Mouse (Mus musculus) heart, embryonic 14.5 days (tissue): ENCODE data around the gene Sdha. TPM values are rescaled to one million over a fixed set of nuclear protein-coding genes. Genes with fewer than 3 reads are reported as not detected.

Experiments
- ATAC-seq: fragments of 200-750 bp; cut with Nextera tagmentation; 2 replicates; pipeline ENCODE4 v1.8.0; 2017; ENCODE audit warnings: low read depth, moderate TSS enrichment; ENCODE audit not compliant: insufficient number of reproducible peaks, insufficient read depth, low FRiP score
- H3K27ac ChIP-seq, 2 experiments: fragments of 200-500 bp in 1 of 2; fragments of 300-500 bp in 1 of 2; sonication (generic) in 1 of 2; replicated peaks in 1 of 2; 2 replicates each; pipeline ENCODE4 v1.5.1; 2012 to 2014; ENCODE audit warnings: low read depth in 2 of 2, low read length in 2 of 2, control low read depth in 1 of 2, mild to moderate bottlenecking in 1 of 2, mixed read lengths in 1 of 2; ENCODE audit not compliant: control insufficient read depth in 1 of 2, insufficient read depth in 1 of 2
- H3K27me3 ChIP-seq: fragments of 300-500 bp; sonication (generic); 2 replicates; pipeline ENCODE4 v1.6.1; 2014; ENCODE audit warnings: mild to moderate bottlenecking, low read length, control low read depth; ENCODE audit not compliant: control insufficient read depth, insufficient read depth
- H3K36me3 ChIP-seq: fragments of 300-500 bp; sonication (generic); 2 replicates; pipeline ENCODE4 v1.6.1; 2014; ENCODE audit warnings: mild to moderate bottlenecking, control low read depth, low read length, mixed read lengths; ENCODE audit not compliant: control insufficient read depth, insufficient read depth
- H3K4me1 ChIP-seq, 2 experiments: fragments of 200-500 bp in 1 of 2; fragments of 300-500 bp in 1 of 2; sonication (generic) in 1 of 2; 2 replicates each; pipeline ENCODE4 v1.6.1; 2012 to 2014; ENCODE audit warnings: low read length in 2 of 2, control low read depth in 1 of 2, mixed read lengths in 1 of 2; ENCODE audit not compliant: control insufficient read depth in 2 of 2, insufficient read depth in 2 of 2
- H3K4me2 ChIP-seq: fragments of 300-500 bp; sonication (generic); 2 replicates; pipeline ENCODE4 v1.6.1; 2014; ENCODE audit warnings: mild to moderate bottlenecking, low read length
- H3K4me3 ChIP-seq, 2 experiments: fragments of 200-500 bp in 1 of 2; fragments of 300-500 bp in 1 of 2; sonication (generic) in 1 of 2; 2 replicates each; pipeline ENCODE4 v1.5.1; 2012 to 2014; ENCODE audit warnings: low read length in 2 of 2, mild to moderate bottlenecking in 2 of 2, control low read depth in 1 of 2, low read depth in 1 of 2, moderate library complexity in 1 of 2; ENCODE audit not compliant: control insufficient read depth in 1 of 2, insufficient read depth in 1 of 2
- H3K9ac ChIP-seq: fragments of 300-500 bp; sonication (generic); 2 replicates; pipeline ENCODE4 v1.6.1; 2014; ENCODE audit warnings: mild to moderate bottlenecking, low read length
- H3K9me3 ChIP-seq: fragments of 300-500 bp; sonication (generic); 2 replicates; pipeline ENCODE4 v1.6.1; 2016; ENCODE audit warnings: low read length, control low read depth; ENCODE audit not compliant: control insufficient read depth
- WGBS: fragments of 180-500 bp; shearing (Covaris S2); extraction: QIAGEN DNeasy Blood & Tissue Kit; methylation state at CpG from one replicate; pipeline ENCODE4 v1.1.7; 2014; 5-methylcytosine and 5-hydroxymethylcytosine counted together
- polyA plus RNA-seq: library from polyadenylated mRNA; unstranded; fragments of >200 nt; fragmentation: Nextera tagmentation; extraction: Ambion mirVana; gene quantifications from 2 replicates; pipeline ENCODE4 v1.2.1, GENCODE M21; 2014

Gene Sdha
- polyA plus RNA-seq, 1 experiment from 2014 or later: 496 TPM

GRCm38 (mm10) chr13:74329321-74329720, 20.8 kb downstream of the Sdha start:
- no peak overlapping the region for H3K4me3 ChIP-seq
- H3K9me3 ChIP-seq: no peaks in the 10 kb centered on the region
- no peak overlapping the region for H3K27ac ChIP-seq
- H3K36me3 ChIP-seq: peaks cover 87% of the 10 kb centered on the region
- no peak for ATAC-seq
- no peaks in the 10 kb centered on the region for H3K4me1 ChIP-seq
- no peaks in the 10 kb centered on the region for H3K27me3 ChIP-seq
- no peak overlapping the region for H3K9ac ChIP-seq
- H3K4me2 ChIP-seq: no peak overlapping the region

- H3K36me3 ChIP-seq: peaks cover 36% of the 10 kb centered on the region
- peak within 1 kb of the TSS; percentile 69 to 83 for H3K4me3 ChIP-seq
Observed at GRCm38 (mm10) chr13:74317170-74317849, 32.8 kb downstream of the Sdha start, which contains the start of gene Pdcd6. Gene Pdcd6, minus strand, starts transcription at chr13:74317580.

GRCm38 (mm10) chr13:74316789-74317169, 33.3 kb downstream of the Sdha start:
- H3K27ac ChIP-seq: peak overlapping the region; percentile 55 to 63
- ATAC-seq: peak; percentile 40
- no peaks in the 10 kb centered on the region for H3K9me3 ChIP-seq
- peaks cover 0 to 11% of the 10 kb centered on the region in 2 experiments; a peak in 2 of 4 replicates for H3K4me1 ChIP-seq
- peak overlapping the region; percentile 88 for H3K9ac ChIP-seq
- peaks cover 32% of the 10 kb centered on the region for H3K36me3 ChIP-seq
- H3K27me3 ChIP-seq: no peaks in the 10 kb centered on the region
- peak overlapping the region; percentile 77 for H3K4me2 ChIP-seq
- WGBS: 5% methylated on average over 15 of the region's 15 CpGs
- peak overlapping the region; percentile 69 to 83 for H3K4me3 ChIP-seq

More at GRCm38 (mm10) chr13:74317170-74317849, 32.8 kb downstream of the Sdha start, which contains the start of gene Pdcd6:
- H3K4me2 ChIP-seq: peak within 1 kb of the TSS; percentile 77
- WGBS: under 1% methylated on average over 35 of the region's 36 CpGs
- peak within 1 kb of the TSS; percentile 61 to 68 for H3K27ac ChIP-seq
- H3K27me3 ChIP-seq: no peaks in the 10 kb centered on the region
- H3K4me1 ChIP-seq: peaks cover 0 to 11% of the 10 kb centered on the region in 2 experiments; a peak in 2 of 4 replicates
- peak within 1 kb of the TSS; percentile 88 for H3K9ac ChIP-seq
- peak; percentile 99 for ATAC-seq
- no peaks in the 10 kb centered on the region for H3K9me3 ChIP-seq

GRCm38 (mm10) chr13:74316386-74316785, 33.7 kb downstream of the Sdha start:
- Histone ChIP-seq H3K36me3 (peaks cover 32% of the 10 kb centered on the region), H3K4me3 (peak overlapping the region; percentile 69 to 83), H3K4me2 (peak overlapping the region; percentile 77), H3K27me3 (no peaks in the 10 kb centered on the region), H3K27ac (peak overlapping the region in 1 of 2 experiments; percentile 63; a peak in 1 of 4 replicates), H3K9ac (peak overlapping the region; percentile 88), H3K9me3 (no peaks in the 10 kb centered on the region), H3K4me1 (peaks cover 0 to 11% of the 10 kb centered on the region in 2 experiments; a peak in 2 of 4 replicates)
- no peak for ATAC-seq
- 21% methylated on average over 4 of the region's 4 CpGs for WGBS

- Histone ChIP-seq H3K4me2 (no peak overlapping the region), H3K9me3 (no peaks in the 10 kb centered on the region), H3K27me3 (no peaks in the 10 kb centered on the region), H3K4me1 (peaks cover 0 to 11% of the 10 kb centered on the region in 2 experiments; a peak in 2 of 4 replicates), H3K4me3 (no peak overlapping the region), H3K27ac (no peak overlapping the region), H3K9ac (no peak overlapping the region), H3K36me3 (peaks cover 30% of the 10 kb centered on the region)
- no peak for ATAC-seq
- 95% methylated on average over 3 of the region's 3 CpGs for WGBS
Observed at GRCm38 (mm10) chr13:74314616-74315015, 35.5 kb downstream of the Sdha start.

- 100% methylated on average over 1 of the region's 1 CpGs for WGBS
- peaks cover 83% of the 10 kb centered on the region for H3K36me3 ChIP-seq
- no peak overlapping the region for H3K9ac ChIP-seq
- H3K4me1 ChIP-seq: no peaks in the 10 kb centered on the region
- no peak for ATAC-seq
- no peak overlapping the region for H3K4me2 ChIP-seq
- H3K9me3 ChIP-seq: no peaks in the 10 kb centered on the region
- no peak overlapping the region for H3K4me3 ChIP-seq
- H3K27ac ChIP-seq: no peak overlapping the region
- H3K27me3 ChIP-seq: no peaks in the 10 kb centered on the region
Observed at GRCm38 (mm10) chr13:74305780-74306179, 44.3 kb downstream of the Sdha start.

- H3K9ac ChIP-seq: no peak overlapping the region
- H3K27ac ChIP-seq: no peak overlapping the region
- no peaks in the 10 kb centered on the region for H3K9me3 ChIP-seq
- ATAC-seq: no peak
- H3K4me1 ChIP-seq: no peaks in the 10 kb centered on the region
- peaks cover 79% of the 10 kb centered on the region for H3K36me3 ChIP-seq
- no peak overlapping the region for H3K4me2 ChIP-seq
- no peaks in the 10 kb centered on the region for H3K27me3 ChIP-seq
- H3K4me3 ChIP-seq: no peak overlapping the region
- 88% methylated on average over 6 of the region's 6 CpGs for WGBS
Observed at GRCm38 (mm10) chr13:74305380-74305779, 44.7 kb downstream of the Sdha start.
